Mouse (Mus musculus) ES-E14 (cell line): ENCODE measurements around the gene Slc22a20.

ENCODE experiments used
- HCFC1 ChIP-seq: IDR thresholded peaks from 2 replicates; pipeline ENCODE4 v1.6.1; 2012; ENCODE audit warnings: low read length, inconsistent platforms, borderline replicate concordance; ENCODE audit not compliant: insufficient read depth
- MAFK ChIP-seq: IDR thresholded peaks from 2 replicates; pipeline ENCODE4 v1.6.1; 2014; ENCODE audit warnings: mild to moderate bottlenecking, low read depth, low read length, inconsistent platforms; ENCODE audit not compliant: insufficient read depth

GRCm38 (mm10) chr19:5945891-5946290 lies 40.1 kb downstream of the Slc22a20 start:
- TF ChIP-seq HCFC1, result no peak
- TF ChIP-seq MAFK, result no peak
